ENCODE assay signal across 25 mouse cellular contexts in genomic region chr17:25630313-25630712, GRCm38 (mm10). TPM values are rescaled to one million over a fixed set of nuclear protein-coding genes. Genes with fewer than 3 reads are reported as not detected.
DNase-seq lines count a peak whose midpoint lies in the region; ATAC-seq and TF ChIP-seq lines count a peak whose summit lies in the region.
"Had no signal": no experiment of that assay in that cellular context is flagged by ENCODE, and none has a peak within 500 bp of the region (broad histone marks: within the 10 kb centered on the region; RNA-seq: fewer than 3 reads in every experiment).

No protein-coding gene starts in this region.

- H3K4me1 ChIP-seq in heart, embryonic 12.5 days (replicated peaks): peaks cover 21% of the 10 kb centered on the region

- 85% methylated on average over 5 of the region's 5 CpGs for WGBS in heart, embryonic 12.5 days

- no peaks in the 10 kb centered on the region for H3K27me3 ChIP-seq in heart, embryonic 12.5 days (replicated peaks)
- H3K27me3 ChIP-seq: embryonic facial prominence, embryonic 13.5 days; embryonic facial prominence, embryonic 15.5 days; forebrain, embryonic 12.5 days had no signal

- H3K9ac ChIP-seq in heart, embryonic 12.5 days: 0 out of 2 replicates have a peak overlapping the region, but pooled peaks have one; percentile 6
- H3K9ac ChIP-seq: embryonic facial prominence, embryonic 13.5 days; embryonic facial prominence, embryonic 15.5 days; forebrain, embryonic 12.5 days had no signal

- no peak overlapping the region for H3K27ac ChIP-seq in heart, embryonic 12.5 days (ENCODE audit: poor library complexity, severe bottlenecking)
- peak overlapping the region; percentile 20; the same call in 1 of the 2 replicates for H3K27ac ChIP-seq in left cerebral cortex, adult 2 months
- H3K27ac ChIP-seq: embryonic facial prominence, embryonic 13.5 days; embryonic facial prominence, embryonic 15.5 days; forebrain, embryonic 10.5 days; forebrain, embryonic 12.5 days had no signal

- intact Hi-C loops in left cerebral cortex, adult 2 months (cut with DNase I): no loop called here
- intact Hi-C loops in left cerebral cortex, postnatal 4 days (cut with DNase I): no loop called here

- peaks cover 27% of the 10 kb centered on the region for H3K36me3 ChIP-seq in heart, embryonic 12.5 days

- ATAC-seq in heart, embryonic 12.5 days (ENCODE audit: insufficient number of reproducible peaks, low FRiP score): no peak
- ATAC-seq in cerebellum, adult (ENCODE audit: insufficient number of reproducible peaks, low FRiP score, low TSS enrichment): no peak
- ATAC-seq: forebrain, embryonic 14.5 days; forebrain, embryonic 16.5 days had no signal

- H3K4me2 ChIP-seq in heart, embryonic 12.5 days: no peak overlapping the region
- H3K4me2 ChIP-seq: embryonic facial prominence, embryonic 13.5 days; embryonic facial prominence, embryonic 15.5 days; forebrain, embryonic 12.5 days had no signal

- no peaks in the 10 kb centered on the region for H3K9me3 ChIP-seq in heart, embryonic 12.5 days (replicated peaks)
- H3K9me3 ChIP-seq: embryonic facial prominence, embryonic 13.5 days; embryonic facial prominence, embryonic 15.5 days; forebrain, embryonic 10.5 days; forebrain, embryonic 12.5 days had no signal

- no peak for TF ChIP-seq CTCF in left cerebral cortex, adult 2 months (IDR thresholded peaks at IDR 0.05)

- DNase-seq in heart, adult 11 months: no peak
- no peak for DNase-seq in left cerebral cortex, adult 2 months (ENCODE audit: extremely low spot score in 1 of 2, low spot score in 2 of 2)
- DNase-seq in left cerebral cortex, postnatal 4 days: no peak
- DNase-seq in right cerebral cortex, postnatal 25 days: peak; percentile 69
- DNase-seq in right cerebral cortex, adult 18-20 months: no peak
- DNase-seq: adrenal gland, adult 2 months; adrenal gland, postnatal 10 days; adrenal gland, postnatal 25 days; cerebellum, adult 11 months; cerebellum, adult 18-20 months; cerebellum, adult 8-10 months; cerebellum, adult 9-11 months; cerebellum, postnatal 14 days; cerebellum, postnatal 36 days; embryo, embryonic 11 days had no signal

- H3K4me3 ChIP-seq in heart, embryonic 12.5 days: no peak overlapping the region
- H3K4me3 ChIP-seq in left cerebral cortex, adult 2 months: no peak overlapping the region
- H3K4me3 ChIP-seq: embryonic facial prominence, embryonic 13.5 days; embryonic facial prominence, embryonic 15.5 days; erythroblast, embryonic 14.5 days; forebrain, embryonic 10.5 days; forebrain, embryonic 12.5 days had no signal

RNA-seq across cellular contexts. Expression of gene Lmf1, which starts 51.4 kb away (rescaled TPM):
- 34.6 and 35.3 TPM in 2 replicates for polyA plus RNA-seq in heart, embryonic 12.5 days (2016; fragmentation: Nextera tagmentation; extraction: Ambion mirVana)
- total RNA-seq in left cerebral cortex, adult 2 months (2021): 10 to 100 TPM; 22.0 to 25.4 TPM
- total RNA-seq in left cerebral cortex, postnatal 4 days (2021): 10 to 100 TPM; 19.4 to 21.5 TPM

RNA-seq across cellular contexts. Expression of gene Sox8, which starts 59.8 kb away (rescaled TPM):
- 1.6 and 1.9 TPM in 2 replicates for polyA plus RNA-seq in heart, embryonic 12.5 days (2016; fragmentation: Nextera tagmentation; extraction: Ambion mirVana)
- total RNA-seq in left cerebral cortex, adult 2 months (2021): 10 to 100 TPM; 55.3 to 66.9 TPM
- 10 to 100 TPM; 29.9 to 38.1 TPM for total RNA-seq in left cerebral cortex, postnatal 4 days (2021)
- total RNA-seq: MEL had no signal
- polyA plus RNA-seq: erythroblast, embryonic 14.5 days had no signal
